Mouse (Mus musculus) cerebral cortex, adult 2 months (tissue): ENCODE data around the gene Stam2.

Experiments
- WGBS: fragments of 180-500 bp; shearing (Covaris S2); methylation state at CpG from one replicate; pipeline ENCODE4 v1.1.7; 2018; 5-methylcytosine and 5-hydroxymethylcytosine counted together

Gene Stam2

GRCm38 (mm10) chr2:52720231-52721025 lies 21.7 kb downstream of the Stam2 start:
- 46% methylated on average over 13 of the region's 13 CpGs for WGBS

GRCm38 (mm10) chr2:52717076-52717475 lies 25.0 kb downstream of the Stam2 start:
- WGBS: 93% methylated on average over 5 of the region's 5 CpGs

GRCm38 (mm10) chr2:52715538-52715937 lies 26.5 kb downstream of the Stam2 start:
- WGBS: 41% methylated on average over 6 of the region's 6 CpGs

GRCm38 (mm10) chr2:52714111-52714510 lies 28.0 kb downstream of the Stam2 start:
- WGBS: 74% methylated on average over 4 of the region's 4 CpGs

GRCm38 (mm10) chr2:52710804-52711203 lies 31.3 kb downstream of the Stam2 start:
- 53% methylated on average over 2 of the region's 2 CpGs for WGBS

GRCm38 (mm10) chr2:52709417-52709816 lies 32.7 kb downstream of the Stam2 start:
- WGBS: 93% methylated on average over 5 of the region's 5 CpGs

- WGBS: 52% methylated on average over 11 of the region's 11 CpGs
These were observed 40.6 kb downstream of the Stam2 start for GRCm38 (mm10) chr2:52701368-52702036.

GRCm38 (mm10) chr2:52700352-52700751 lies 41.7 kb downstream of the Stam2 start:
- whole genome bisulfite sequencing: 73% methylated on average over 5 of the region's 5 CpGs

GRCm38 (mm10) chr2:52694604-52695003 lies 47.5 kb downstream of the Stam2 start:
- 81% methylated on average over 6 of the region's 6 CpGs for WGBS

GRCm38 (mm10) chr2:52691745-52692144 lies 50.3 kb downstream of the Stam2 start:
- 82% methylated on average over 4 of the region's 4 CpGs for WGBS

- 83% methylated on average over 6 of the region's 6 CpGs for WGBS
These were observed 55.5 kb downstream of the Stam2 start for GRCm38 (mm10) chr2:52686601-52687000.

- WGBS: 63% methylated on average over 4 of the region's 4 CpGs
These were observed 64.5 kb downstream of the Stam2 start for GRCm38 (mm10) chr2:52677589-52677988.

GRCm38 (mm10) chr2:52676913-52677303 lies 65.2 kb downstream of the Stam2 start:
- 16% methylated on average over 6 of the region's 6 CpGs for WGBS

GRCm38 (mm10) chr2:52676023-52676912 lies 65.8 kb downstream of the Stam2 start, which contains the start of gene Cacnb4:
Gene Cacnb4 (minus strand): TSS chr2:52676831.
- WGBS: under 1% methylated on average over 45 of the region's 77 CpGs

GRCm38 (mm10) chr2:52675278-52675987 lies 66.6 kb downstream of the Stam2 start:
- under 1% methylated on average over 41 of the region's 42 CpGs for WGBS

- WGBS: 1% methylated on average over 19 of the region's 19 CpGs
These were observed 67.2 kb downstream of the Stam2 start for GRCm38 (mm10) chr2:52674886-52675277.

- WGBS: 86% methylated on average over 1 of the region's 1 CpGs
These were observed 68.9 kb downstream of the Stam2 start for GRCm38 (mm10) chr2:52673172-52673571.

GRCm38 (mm10) chr2:52670733-52671132 lies 71.3 kb downstream of the Stam2 start:
- WGBS: 49% methylated on average over 5 of the region's 5 CpGs

GRCm38 (mm10) chr2:52668480-52668879 lies 73.6 kb downstream of the Stam2 start:
- 53% methylated on average over 6 of the region's 6 CpGs for WGBS

- WGBS: 43% methylated on average over 5 of the region's 5 CpGs
These were observed 85.4 kb downstream of the Stam2 start for GRCm38 (mm10) chr2:52656722-52657121.

GRCm38 (mm10) chr2:52654541-52654940 lies 87.5 kb downstream of the Stam2 start:
- 36% methylated on average over 4 of the region's 4 CpGs for WGBS
